Mouse (Mus musculus) heart, embryonic 11.5 days (tissue): Measurements from ENCODE around the gene Stk39. TPM values are rescaled to one million over a fixed set of nuclear protein-coding genes. Genes with fewer than 3 reads are reported as not detected.

ENCODE experiments used
- ATAC-seq: fragments of 200-750 bp; cut with Nextera tagmentation; replicated peaks from 2 replicates; pipeline ENCODE4 v1.8.0; 2017; ENCODE audit warnings: moderate library complexity; ENCODE audit not compliant: insufficient number of reproducible peaks, low FRiP score, low TSS enrichment
- H3K27ac ChIP-seq: fragments of 300-500 bp; sonication (generic); 2 replicates; pipeline ENCODE4 v1.5.1; 2014; ENCODE audit warnings: mild to moderate bottlenecking, low read depth, low read length
- H3K27me3 ChIP-seq: fragments of 300-500 bp; sonication (generic); 2 replicates; pipeline ENCODE4 v1.6.1; 2014; ENCODE audit warnings: mild to moderate bottlenecking, low read length, mixed read lengths; ENCODE audit not compliant: control insufficient read depth, insufficient read depth
- H3K36me3 ChIP-seq: fragments of 300-500 bp; sonication (generic); 2 replicates; pipeline ENCODE4 v1.6.1; 2014; ENCODE audit warnings: mild to moderate bottlenecking, low read length, moderate library complexity, mixed read lengths; ENCODE audit not compliant: control insufficient read depth, insufficient read depth
- H3K4me1 ChIP-seq: fragments of 300-500 bp; sonication (generic); 2 replicates; pipeline ENCODE4 v1.6.1; 2014; ENCODE audit warnings: low read length; ENCODE audit not compliant: control insufficient read depth, insufficient read depth
- H3K4me2 ChIP-seq: fragments of 300-500 bp; sonication (generic); 2 replicates; pipeline ENCODE4 v1.6.1; 2014; ENCODE audit warnings: mild to moderate bottlenecking, moderate library complexity
- H3K4me3 ChIP-seq: fragments of 300-500 bp; sonication (generic); 2 replicates; pipeline ENCODE4 v1.5.1; 2014; ENCODE audit warnings: low read depth, low read length
- H3K9ac ChIP-seq: fragments of 300-500 bp; sonication (generic); 2 replicates; pipeline ENCODE4 v1.6.1; 2014; ENCODE audit warnings: mild to moderate bottlenecking, low read depth, low read length, moderate library complexity
- H3K9me3 ChIP-seq: fragments of 300-500 bp; sonication (generic); replicated peaks from 2 replicates; pipeline ENCODE4 v1.6.1; 2016; ENCODE audit warnings: low read length; ENCODE audit not compliant: control insufficient read depth
- WGBS: fragments of 180-500 bp; shearing (Covaris S2); extraction: QIAGEN DNeasy Blood & Tissue Kit; methylation state at CpG from one replicate; pipeline ENCODE4 v1.1.7; 2014; ENCODE audit not compliant: insufficient replicate concordance; 5-methylcytosine and 5-hydroxymethylcytosine counted together
- polyA plus RNA-seq: library from polyadenylated mRNA; unstranded; fragments of >200 nt; fragmentation: Nextera tagmentation; extraction: Ambion mirVana; gene quantifications from 2 replicates; pipeline ENCODE4 v1.2.1, GENCODE M21; 2014

The Stk39 gene
- polyA plus RNA-seq, 1 experiment from 2014 or later: 58.3 TPM

DNA sequence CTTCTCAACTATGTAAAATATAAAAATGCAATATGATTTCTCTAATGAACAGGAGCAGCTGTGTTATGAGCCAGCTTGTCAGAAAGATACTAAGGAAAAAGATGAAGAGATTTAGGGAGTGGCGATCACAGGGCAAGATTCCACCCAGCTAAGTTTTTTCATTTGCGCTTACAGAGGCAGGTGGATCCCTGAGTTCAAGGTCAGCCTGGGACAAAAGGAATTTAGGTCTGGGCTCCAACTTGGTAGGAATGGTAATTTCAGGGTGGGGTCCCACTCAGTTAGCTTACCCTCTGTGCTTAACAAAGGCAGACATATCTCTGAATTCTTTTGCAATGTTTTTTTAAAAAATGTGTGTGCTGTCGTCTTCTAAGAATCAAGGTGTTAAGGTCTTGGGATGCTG, 173.7 kb downstream of the Stk39 start:
- Histone ChIP-seq H3K4me2 (no peak overlapping the region), H3K4me1 (peaks cover 7% of the 10 kb centered on the region), H3K4me3 (no peak overlapping the region), H3K27me3 (no peaks in the 10 kb centered on the region), H3K36me3 (no peaks in the 10 kb centered on the region), H3K9ac (no peak overlapping the region), H3K27ac (no peak overlapping the region), H3K9me3 (no peaks in the 10 kb centered on the region)
- 89% methylated on average over 3 of the region's 3 CpGs for whole genome bisulfite sequencing
- ATAC-seq: no peak

DNA sequence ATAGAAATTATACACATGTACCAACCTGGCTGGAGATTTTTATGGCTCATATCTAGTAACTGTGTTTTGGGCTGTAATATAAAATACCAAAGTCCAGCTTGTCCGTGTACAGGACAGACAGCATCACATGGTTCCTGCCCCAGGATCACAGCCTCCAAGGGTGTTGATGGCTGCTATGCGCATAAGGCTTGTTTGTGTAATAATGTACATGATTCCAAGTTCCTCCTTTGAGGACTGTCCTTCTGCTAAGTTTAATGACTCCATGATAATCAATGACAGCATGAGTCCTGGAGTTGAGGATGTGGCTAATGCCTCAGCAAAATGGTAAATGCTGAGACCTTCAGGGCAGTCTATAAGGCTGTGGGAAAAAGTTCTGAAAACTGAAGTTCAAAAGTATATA, 174.1 kb downstream of the Stk39 start:
- Histone ChIP-seq H3K9ac (no peak overlapping the region), H3K36me3 (no peaks in the 10 kb centered on the region), H3K4me3 (no peak overlapping the region), H3K27ac (no peak overlapping the region), H3K27me3 (no peaks in the 10 kb centered on the region), H3K4me2 (no peak overlapping the region), H3K9me3 (no peaks in the 10 kb centered on the region), H3K4me1 (peaks cover 7% of the 10 kb centered on the region)
- ATAC-seq: no peak
- 84% methylated on average over 2 of the region's 2 CpGs for WGBS

DNA sequence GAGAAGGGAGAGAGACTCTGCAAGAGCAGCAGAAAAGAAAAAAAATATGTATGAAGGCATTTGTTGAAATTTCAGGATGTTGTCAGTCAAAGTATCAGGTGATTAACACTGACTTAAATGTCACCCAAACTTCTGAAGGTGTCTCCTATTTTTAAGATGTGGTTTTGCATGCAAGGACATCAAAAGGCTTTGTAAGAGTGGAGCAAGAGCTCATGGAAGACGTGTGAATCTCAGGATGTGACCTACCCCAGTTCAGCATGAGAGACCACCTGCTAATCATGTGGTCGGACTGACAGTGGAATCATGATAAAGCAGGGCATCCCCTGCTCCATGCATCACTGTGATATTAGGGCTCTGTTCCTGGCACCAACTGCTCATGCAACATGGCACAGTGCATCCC, 175.3 kb downstream of the Stk39 start:
- H3K9me3 ChIP-seq: no peaks in the 10 kb centered on the region
- H3K4me1 ChIP-seq: peaks cover 2% of the 10 kb centered on the region
- H3K36me3 ChIP-seq: no peaks in the 10 kb centered on the region
- WGBS: 70% methylated on average over 2 of the region's 2 CpGs
- H3K9ac ChIP-seq: no peak overlapping the region
- no peak overlapping the region for H3K27ac ChIP-seq
- ATAC-seq: no peak
- no peak overlapping the region for H3K4me3 ChIP-seq
- no peaks in the 10 kb centered on the region for H3K27me3 ChIP-seq
- H3K4me2 ChIP-seq: no peak overlapping the region

- no peak for ATAC-seq
- no peaks in the 10 kb centered on the region for H3K36me3 ChIP-seq
- no peak overlapping the region for H3K27ac ChIP-seq
- peaks cover 11% of the 10 kb centered on the region for H3K4me1 ChIP-seq
- no peaks in the 10 kb centered on the region for H3K9me3 ChIP-seq
- no peak overlapping the region for H3K4me3 ChIP-seq
- WGBS: 74% methylated on average over 16 of the region's 16 CpGs
- no peak overlapping the region for H3K9ac ChIP-seq
- H3K4me2 ChIP-seq: no peak overlapping the region
- no peaks in the 10 kb centered on the region for H3K27me3 ChIP-seq
Measured at GRCm38 (mm10) chr2:68292539-68293320, 179.3 kb downstream of the Stk39 start.

GRCm38 (mm10) chr2:68291895-68292294, 180.2 kb downstream of the Stk39 start:
- H3K27me3 ChIP-seq: no peaks in the 10 kb centered on the region
- H3K9me3 ChIP-seq: no peaks in the 10 kb centered on the region
- no peak overlapping the region for H3K9ac ChIP-seq
- peaks cover 11% of the 10 kb centered on the region for H3K4me1 ChIP-seq
- H3K4me2 ChIP-seq: no peak overlapping the region
- H3K4me3 ChIP-seq: no peak overlapping the region
- WGBS: 56% methylated on average over 5 of the region's 5 CpGs
- no peaks in the 10 kb centered on the region for H3K36me3 ChIP-seq
- no peak overlapping the region for H3K27ac ChIP-seq
- ATAC-seq: no peak

- no peaks in the 10 kb centered on the region for H3K36me3 ChIP-seq
- H3K9ac ChIP-seq: no peak overlapping the region
- ATAC-seq: no peak; the same call in 1 of the 2 replicates
- 19% methylated on average over 4 of the region's 4 CpGs for WGBS
- no peak overlapping the region for H3K4me3 ChIP-seq
- peaks cover 11% of the 10 kb centered on the region for H3K4me1 ChIP-seq
- no peak overlapping the region for H3K27ac ChIP-seq
- no peaks in the 10 kb centered on the region for H3K27me3 ChIP-seq
- H3K4me2 ChIP-seq: no peak overlapping the region
- H3K9me3 ChIP-seq: no peaks in the 10 kb centered on the region
Measured at GRCm38 (mm10) chr2:68289961-68290360, 182.1 kb downstream of the Stk39 start.

- 80% methylated on average over 10 of the region's 10 CpGs for WGBS
- Histone ChIP-seq H3K4me3 (no peak overlapping the region), H3K9ac (no peak overlapping the region), H3K4me2 (no peak overlapping the region), H3K9me3 (no peaks in the 10 kb centered on the region), H3K27me3 (no peaks in the 10 kb centered on the region), H3K4me1 (peaks cover 11% of the 10 kb centered on the region), H3K36me3 (0 out of 2 replicates have a peak, but pooled peaks cover 3% of the 10 kb centered on the region), H3K27ac (no peak overlapping the region)
- ATAC-seq: no peak
Measured at GRCm38 (mm10) chr2:68289177-68289576, 182.9 kb downstream of the Stk39 start.

- Histone ChIP-seq H3K27ac (no peak overlapping the region), H3K4me3 (no peak overlapping the region), H3K9me3 (no peaks in the 10 kb centered on the region), H3K4me2 (no peak overlapping the region), H3K4me1 (peaks cover 11% of the 10 kb centered on the region), H3K9ac (no peak overlapping the region), H3K27me3 (no peaks in the 10 kb centered on the region), H3K36me3 (0 out of 2 replicates have a peak, but pooled peaks cover 3% of the 10 kb centered on the region)
- WGBS: 89% methylated on average over 10 of the region's 10 CpGs
- ATAC-seq: no peak
Measured at GRCm38 (mm10) chr2:68288106-68288505, 184.0 kb downstream of the Stk39 start.

DNA sequence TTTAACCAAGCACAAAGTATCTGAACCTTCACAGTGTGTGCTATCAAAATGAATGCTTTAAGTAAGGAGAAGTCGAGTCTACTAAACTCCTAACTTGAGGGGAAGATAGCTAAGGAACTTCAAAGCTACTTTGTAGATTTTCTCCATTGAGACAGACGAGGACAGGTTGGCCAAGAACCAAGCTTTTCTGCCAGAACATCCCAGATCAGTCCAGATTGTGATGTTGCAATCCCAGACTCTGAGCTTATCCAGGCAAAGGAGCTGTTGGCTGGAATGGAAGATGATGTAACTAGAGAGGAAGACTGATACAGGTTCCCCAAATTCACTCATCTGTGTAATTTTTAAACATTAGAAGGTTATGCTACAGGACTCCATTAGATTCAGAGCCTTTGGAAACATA, 187.7 kb downstream of the Stk39 start:
- Histone ChIP-seq H3K27me3 (no peaks in the 10 kb centered on the region), H3K4me2 (no peak overlapping the region)

More for the DNA sequence above, 187.7 kb downstream of the Stk39 start:
- H3K27ac ChIP-seq: no peak overlapping the region
- H3K9ac ChIP-seq: no peak overlapping the region
- H3K36me3 ChIP-seq: 0 out of 2 replicates have a peak, but pooled peaks cover 8% of the 10 kb centered on the region
- H3K9me3 ChIP-seq: no peaks in the 10 kb centered on the region
- no peak for ATAC-seq
- no peaks in the 10 kb centered on the region for H3K4me1 ChIP-seq
- no peak overlapping the region for H3K4me3 ChIP-seq
- 62% methylated on average over 2 of the region's 2 CpGs for WGBS
